Mouse (Mus musculus): ENCODE measurements around the gene Nav2. TPM values are rescaled to one million over a fixed set of nuclear protein-coding genes. Genes with fewer than 3 reads are reported as not detected.

Gene Nav2
- polyA plus RNA-seq, 1 experiment from 2014 or later: 18.2 TPM

DNA sequence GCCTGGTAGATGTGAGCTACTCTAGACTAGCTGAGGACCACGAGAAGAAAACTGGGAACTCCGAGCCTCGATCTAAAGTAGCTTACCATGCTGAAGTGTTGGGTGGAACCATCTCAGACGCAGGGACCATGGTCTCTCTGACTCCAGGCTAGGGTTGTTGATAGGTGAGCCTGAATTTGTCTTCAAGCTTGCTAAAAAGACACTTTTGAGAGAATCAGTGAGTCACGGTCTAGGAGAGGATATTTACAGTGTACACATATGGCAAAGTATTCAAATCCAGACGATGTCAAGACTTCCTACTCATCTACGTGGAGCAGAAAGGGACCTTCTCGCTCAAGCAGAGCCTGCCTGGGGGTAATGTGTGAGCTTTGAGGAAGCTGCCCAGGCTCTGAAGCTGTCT is 89.6 kb downstream of the Nav2 start:
- 80% methylated on average over 8 of the region's 8 CpGs for WGBS
- Histone ChIP-seq H3K27me3 (ENCODE audit: control insufficient read depth, insufficient read depth, low read length) (no peaks in the 10 kb centered on the region), H3K4me2 (ENCODE audit: low read depth, low read length) (no peak overlapping the region), H3K4me1 (ENCODE audit: control insufficient read depth, insufficient read depth, low read length) (no peaks in the 10 kb centered on the region), H3K9ac (ENCODE audit: low read length) (no peak overlapping the region), H3K36me3 (ENCODE audit: control insufficient read depth, insufficient read depth, low read length) (no peaks in the 10 kb centered on the region), H3K27ac (ENCODE audit: low read length) (no peak overlapping the region), H3K9me3 (replicated peaks; ENCODE audit: control insufficient read depth, low read length) (no peaks in the 10 kb centered on the region), H3K4me3 (replicated peaks; ENCODE audit: low read length) (no peak overlapping the region)
- no peak for ATAC-seq (ENCODE audit: insufficient read depth, low FRiP score)

GRCm38 (mm10) chr7:48998595-48998994 is 90.1 kb downstream of the Nav2 start:
- no peak overlapping the region for H3K4me2 ChIP-seq (ENCODE audit: low read depth, low read length)
- ATAC-seq (ENCODE audit: insufficient read depth, low FRiP score): no peak
- no peak overlapping the region for H3K4me3 ChIP-seq (replicated peaks; ENCODE audit: low read length)
- no peaks in the 10 kb centered on the region for H3K4me1 ChIP-seq (ENCODE audit: control insufficient read depth, insufficient read depth, low read length)
- H3K36me3 ChIP-seq (ENCODE audit: control insufficient read depth, insufficient read depth, low read length): no peaks in the 10 kb centered on the region
- no peak overlapping the region for H3K9ac ChIP-seq (ENCODE audit: low read length)
- no peaks in the 10 kb centered on the region for H3K27me3 ChIP-seq (ENCODE audit: control insufficient read depth, insufficient read depth, low read length)
- WGBS: 45% methylated on average over 10 of the region's 10 CpGs
- no peaks in the 10 kb centered on the region for H3K9me3 ChIP-seq (replicated peaks; ENCODE audit: control insufficient read depth, low read length)
- no peak overlapping the region for H3K27ac ChIP-seq (ENCODE audit: low read length)

DNA sequence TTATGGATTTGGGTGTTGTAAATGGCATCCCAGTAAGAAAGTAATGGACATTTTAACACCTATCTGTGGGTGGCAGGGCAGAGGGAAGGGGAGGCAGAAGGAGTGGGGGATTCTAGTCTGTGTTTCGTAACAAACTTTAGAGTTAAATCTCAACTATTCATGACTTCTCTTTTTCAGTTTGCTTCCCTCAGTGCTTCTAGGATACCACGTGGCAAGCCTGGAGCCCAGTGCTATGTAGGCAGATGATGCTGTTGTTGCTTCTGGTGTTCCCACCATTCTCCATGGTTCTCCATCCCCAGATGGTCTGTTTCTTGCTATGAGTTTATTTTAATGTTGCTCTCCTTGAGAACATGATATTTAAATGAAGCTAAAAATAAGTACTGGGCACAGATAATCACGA is 92.3 kb downstream of the Nav2 start:
- ATAC-seq (ENCODE audit: insufficient read depth, low FRiP score): no peak
- no peaks in the 10 kb centered on the region for H3K27me3 ChIP-seq (ENCODE audit: control insufficient read depth, insufficient read depth, low read length)
- WGBS: 64% methylated on average over 3 of the region's 3 CpGs
- no peak overlapping the region for H3K4me2 ChIP-seq (ENCODE audit: low read depth, low read length)
- no peaks in the 10 kb centered on the region for H3K36me3 ChIP-seq (ENCODE audit: control insufficient read depth, insufficient read depth, low read length)
- H3K9me3 ChIP-seq (replicated peaks; ENCODE audit: control insufficient read depth, low read length): no peaks in the 10 kb centered on the region
- H3K27ac ChIP-seq (ENCODE audit: low read length): no peak overlapping the region
- H3K4me1 ChIP-seq (ENCODE audit: control insufficient read depth, insufficient read depth, low read length): no peaks in the 10 kb centered on the region
- H3K9ac ChIP-seq (ENCODE audit: low read length): no peak overlapping the region
- no peak overlapping the region for H3K4me3 ChIP-seq (replicated peaks; ENCODE audit: low read length)

- Histone ChIP-seq H3K27me3 (ENCODE audit: control insufficient read depth, insufficient read depth, low read length) (no peaks in the 10 kb centered on the region), H3K9ac (ENCODE audit: low read length) (no peak overlapping the region), H3K9me3 (replicated peaks; ENCODE audit: control insufficient read depth, low read length) (no peaks in the 10 kb centered on the region), H3K27ac (ENCODE audit: low read length) (no peak overlapping the region), H3K4me3 (replicated peaks; ENCODE audit: low read length) (no peak overlapping the region), H3K4me2 (ENCODE audit: low read depth, low read length) (no peak overlapping the region), H3K4me1 (ENCODE audit: control insufficient read depth, insufficient read depth, low read length) (no peaks in the 10 kb centered on the region), H3K36me3 (ENCODE audit: control insufficient read depth, insufficient read depth, low read length) (no peaks in the 10 kb centered on the region)
- ATAC-seq (ENCODE audit: insufficient read depth, low FRiP score): no peak
- 47% methylated on average over 5 of the region's 5 CpGs for WGBS
Measured at GRCm38 (mm10) chr7:49004402-49004801, 95.9 kb downstream of the Nav2 start.

GRCm38 (mm10) chr7:49006886-49007285 is 98.4 kb downstream of the Nav2 start:
- 29% methylated on average over 7 of the region's 7 CpGs for WGBS

GRCm38 (mm10) chr7:49010739-49011138 is 102.2 kb downstream of the Nav2 start:
- Histone ChIP-seq H3K4me3 (replicated peaks; ENCODE audit: low read length) (no peak overlapping the region), H3K27ac (ENCODE audit: low read length) (no peak overlapping the region), H3K9ac (ENCODE audit: low read length) (no peak overlapping the region), H3K27me3 (ENCODE audit: control insufficient read depth, insufficient read depth, low read length) (no peaks in the 10 kb centered on the region), H3K9me3 (replicated peaks; ENCODE audit: control insufficient read depth, low read length) (no peaks in the 10 kb centered on the region), H3K4me1 (ENCODE audit: control insufficient read depth, insufficient read depth, low read length) (no peaks in the 10 kb centered on the region), H3K36me3 (ENCODE audit: control insufficient read depth, insufficient read depth, low read length) (no peaks in the 10 kb centered on the region), H3K4me2 (ENCODE audit: low read depth, low read length) (no peak overlapping the region)
- WGBS: 90% methylated on average over 6 of the region's 6 CpGs
- no peak for ATAC-seq (ENCODE audit: insufficient read depth, low FRiP score)

More at GRCm38 (mm10) chr7:49006886-49007285, 98.4 kb downstream of the Nav2 start:
- no peaks in the 10 kb centered on the region for H3K27me3 ChIP-seq (ENCODE audit: control insufficient read depth, insufficient read depth, low read length)
- no peaks in the 10 kb centered on the region for H3K36me3 ChIP-seq (ENCODE audit: control insufficient read depth, insufficient read depth, low read length)
- H3K9me3 ChIP-seq (replicated peaks; ENCODE audit: control insufficient read depth, low read length): no peaks in the 10 kb centered on the region
- no peak overlapping the region for H3K27ac ChIP-seq (ENCODE audit: low read length)
- no peak for ATAC-seq (ENCODE audit: insufficient read depth, low FRiP score)
- H3K9ac ChIP-seq (ENCODE audit: low read length): no peak overlapping the region
- no peaks in the 10 kb centered on the region for H3K4me1 ChIP-seq (ENCODE audit: control insufficient read depth, insufficient read depth, low read length)
- H3K4me3 ChIP-seq (replicated peaks; ENCODE audit: low read length): no peak overlapping the region
- H3K4me2 ChIP-seq (ENCODE audit: low read depth, low read length): no peak overlapping the region

DNA sequence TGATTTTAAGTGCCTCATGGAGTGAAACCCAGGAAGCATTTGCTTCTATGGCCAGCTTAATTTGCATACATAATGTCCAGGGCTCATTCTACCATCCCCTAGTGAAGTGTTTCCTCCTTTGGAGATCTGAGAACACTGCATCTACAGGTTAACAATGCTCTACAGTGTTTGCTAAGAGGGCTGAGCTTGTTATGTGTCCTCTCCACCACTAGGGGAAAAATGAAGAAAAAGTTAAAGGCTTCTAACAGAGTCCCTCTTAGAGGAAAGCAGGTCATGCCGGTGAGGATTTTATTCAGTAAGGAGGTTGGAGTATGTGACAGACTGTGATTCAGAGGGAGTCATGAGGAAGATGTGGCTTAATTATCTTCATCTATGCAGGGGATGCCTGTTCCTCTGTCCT is 103.5 kb downstream of the Nav2 start:
- Histone ChIP-seq H3K36me3 (ENCODE audit: control insufficient read depth, insufficient read depth, low read length) (no peaks in the 10 kb centered on the region), H3K9me3 (replicated peaks; ENCODE audit: control insufficient read depth, low read length) (no peaks in the 10 kb centered on the region), H3K27me3 (ENCODE audit: control insufficient read depth, insufficient read depth, low read length) (no peaks in the 10 kb centered on the region), H3K27ac (ENCODE audit: low read length) (no peak overlapping the region), H3K4me1 (ENCODE audit: control insufficient read depth, insufficient read depth, low read length) (no peaks in the 10 kb centered on the region), H3K4me2 (ENCODE audit: low read depth, low read length) (no peak overlapping the region), H3K9ac (ENCODE audit: low read length) (no peak overlapping the region), H3K4me3 (replicated peaks; ENCODE audit: low read length) (no peak overlapping the region)
- 53% methylated on average over 1 of the region's 1 CpGs for whole genome bisulfite sequencing
- ATAC-seq (ENCODE audit: insufficient read depth, low FRiP score): no peak

GRCm38 (mm10) chr7:49014480-49014879 is 106.0 kb downstream of the Nav2 start:
- Histone ChIP-seq H3K27me3 (ENCODE audit: control insufficient read depth, insufficient read depth, low read length) (no peaks in the 10 kb centered on the region), H3K4me2 (ENCODE audit: low read depth, low read length) (no peak overlapping the region), H3K9ac (ENCODE audit: low read length) (no peak overlapping the region), H3K4me3 (replicated peaks; ENCODE audit: low read length) (no peak overlapping the region), H3K27ac (ENCODE audit: low read length) (no peak overlapping the region), H3K4me1 (ENCODE audit: control insufficient read depth, insufficient read depth, low read length) (no peaks in the 10 kb centered on the region), H3K36me3 (ENCODE audit: control insufficient read depth, insufficient read depth, low read length) (no peaks in the 10 kb centered on the region), H3K9me3 (replicated peaks; ENCODE audit: control insufficient read depth, low read length) (no peaks in the 10 kb centered on the region)
- no peak for ATAC-seq (ENCODE audit: insufficient read depth, low FRiP score)
- 84% methylated on average over 10 of the region's 10 CpGs for whole genome bisulfite sequencing

DNA sequence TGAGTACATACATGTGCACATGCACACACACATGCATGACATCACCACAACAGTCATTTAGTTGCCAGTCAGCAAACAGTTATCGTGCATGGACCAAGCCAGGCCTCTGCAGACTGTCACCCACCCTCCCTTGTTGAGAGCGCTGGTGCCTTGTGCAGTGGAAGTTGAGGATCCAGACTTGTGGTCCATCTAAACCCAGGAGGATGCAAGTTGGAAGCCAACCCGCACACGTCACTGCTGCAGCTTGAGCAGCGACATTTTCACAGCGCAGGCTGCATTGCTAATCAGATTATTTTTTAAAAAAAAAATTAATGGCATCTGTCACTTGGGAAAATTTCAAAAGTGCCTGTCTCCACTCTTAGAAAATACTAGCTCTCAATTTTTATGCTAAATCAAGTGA is 106.8 kb downstream of the Nav2 start:
- Histone ChIP-seq H3K9me3 (replicated peaks; ENCODE audit: control insufficient read depth, low read length) (no peaks in the 10 kb centered on the region), H3K4me1 (ENCODE audit: control insufficient read depth, insufficient read depth, low read length) (no peaks in the 10 kb centered on the region), H3K27ac (ENCODE audit: low read length) (no peak overlapping the region), H3K4me3 (replicated peaks; ENCODE audit: low read length) (no peak overlapping the region), H3K4me2 (ENCODE audit: low read depth, low read length) (no peak overlapping the region), H3K27me3 (ENCODE audit: control insufficient read depth, insufficient read depth, low read length) (no peaks in the 10 kb centered on the region), H3K9ac (ENCODE audit: low read length) (no peak overlapping the region), H3K36me3 (ENCODE audit: control insufficient read depth, insufficient read depth, low read length) (no peaks in the 10 kb centered on the region)
- 89% methylated on average over 6 of the region's 6 CpGs for WGBS
- no peak for ATAC-seq (ENCODE audit: insufficient read depth, low FRiP score)

- Histone ChIP-seq H3K4me3 (replicated peaks; ENCODE audit: low read length) (no peak overlapping the region), H3K9ac (ENCODE audit: low read length) (no peak overlapping the region), H3K4me2 (ENCODE audit: low read depth, low read length) (no peak overlapping the region), H3K27me3 (ENCODE audit: control insufficient read depth, insufficient read depth, low read length) (no peaks in the 10 kb centered on the region), H3K4me1 (ENCODE audit: control insufficient read depth, insufficient read depth, low read length) (no peaks in the 10 kb centered on the region), H3K27ac (ENCODE audit: low read length) (no peak overlapping the region), H3K36me3 (ENCODE audit: control insufficient read depth, insufficient read depth, low read length) (no peaks in the 10 kb centered on the region), H3K9me3 (replicated peaks; ENCODE audit: control insufficient read depth, low read length) (no peaks in the 10 kb centered on the region)
- no peak for ATAC-seq (ENCODE audit: insufficient read depth, low FRiP score)
- 63% methylated on average over 2 of the region's 2 CpGs for whole genome bisulfite sequencing
Measured at GRCm38 (mm10) chr7:49016088-49016487, 107.6 kb downstream of the Nav2 start.
